Mouse (Mus musculus) splenic B cell, adult 2 months (primary cell): ENCODE results near the gene Uimc1.

ENCODE experiments used
- DNase-seq: peaks from one replicate; pipeline ENCODE4 v3.0.0-alpha.2; 2011; ENCODE audit warnings: low read depth, low spot score
- H3K27me3 ChIP-seq: 2 replicates; pipeline ENCODE4 v1.6.1; 2012; ENCODE audit warnings: mild to moderate bottlenecking, low read length, moderate library complexity, mixed read lengths; ENCODE audit not compliant: control insufficient read depth, poor library complexity, insufficient read depth, severe bottlenecking
- H3K36me3 ChIP-seq: 2 replicates; pipeline ENCODE4 v1.6.1; 2012; ENCODE audit warnings: mild to moderate bottlenecking, low read length, moderate library complexity, mixed read lengths; ENCODE audit not compliant: control insufficient read depth, poor library complexity, insufficient read depth, severe bottlenecking

Uimc1 gene

GRCm38 (mm10) chr13:55017898-55018599 is 82.1 kb downstream of the Uimc1 start:
- no peak for DNase-seq
- no peaks in the 10 kb centered on the region for H3K27me3 ChIP-seq
- H3K36me3 ChIP-seq = no peaks in the 10 kb centered on the region

- DNase-seq = no peak
- Histone ChIP-seq H3K27me3 (no peaks in the 10 kb centered on the region), H3K36me3 (no peaks in the 10 kb centered on the region)
Observed at GRCm38 (mm10) chr13:55017154-55017897, 82.8 kb downstream of the Uimc1 start.

- no peak for DNase-seq
- H3K36me3 ChIP-seq = no peaks in the 10 kb centered on the region
- H3K27me3 ChIP-seq = no peaks in the 10 kb centered on the region; the same call in 1 of the 2 replicates
Observed at GRCm38 (mm10) chr13:55014451-55014850, 85.6 kb downstream of the Uimc1 start.

GRCm38 (mm10) chr13:55013702-55014344 is 86.3 kb downstream of the Uimc1 start:
- DNase-seq = peak; percentile 43
- no peaks in the 10 kb centered on the region; the same call in 1 of the 2 replicates for H3K27me3 ChIP-seq
- H3K36me3 ChIP-seq = no peaks in the 10 kb centered on the region

GRCm38 (mm10) chr13:55011981-55012478 is 88.1 kb downstream of the Uimc1 start:
- H3K27me3 ChIP-seq = no peaks in the 10 kb centered on the region; the same call in 1 of the 2 replicates
- H3K36me3 ChIP-seq = no peaks in the 10 kb centered on the region
- no peak for DNase-seq

- no peak for DNase-seq
- no peaks in the 10 kb centered on the region; the same call in 1 of the 2 replicates for H3K27me3 ChIP-seq
- no peaks in the 10 kb centered on the region for H3K36me3 ChIP-seq
Observed at GRCm38 (mm10) chr13:55011103-55011502, 89.0 kb downstream of the Uimc1 start.

- no peaks in the 10 kb centered on the region for H3K36me3 ChIP-seq
- H3K27me3 ChIP-seq = no peaks in the 10 kb centered on the region; the same call in 1 of the 2 replicates
- no peak for DNase-seq
Observed at GRCm38 (mm10) chr13:55008589-55008988, 91.5 kb downstream of the Uimc1 start.

GRCm38 (mm10) chr13:55006415-55006742 is 93.7 kb downstream of the Uimc1 start:
- H3K27me3 ChIP-seq = no peaks in the 10 kb centered on the region; the same call in 1 of the 2 replicates
- H3K36me3 ChIP-seq = no peaks in the 10 kb centered on the region
- DNase-seq = no peak

GRCm38 (mm10) chr13:55005691-55006414 is 94.2 kb downstream of the Uimc1 start:
- Histone ChIP-seq H3K27me3 (no peaks in the 10 kb centered on the region; the same call in 1 of the 2 replicates), H3K36me3 (no peaks in the 10 kb centered on the region)
- DNase-seq = no peak

GRCm38 (mm10) chr13:55004646-55005045 is 95.5 kb downstream of the Uimc1 start:
- no peak for DNase-seq
- no peaks in the 10 kb centered on the region for H3K36me3 ChIP-seq
- no peaks in the 10 kb centered on the region for H3K27me3 ChIP-seq

GRCm38 (mm10) chr13:55002090-55002489 is 98.0 kb downstream of the Uimc1 start:
- Histone ChIP-seq H3K36me3 (no peaks in the 10 kb centered on the region), H3K27me3 (no peaks in the 10 kb centered on the region)
- no peak for DNase-seq

GRCm38 (mm10) chr13:55000433-55000832 is 99.7 kb downstream of the Uimc1 start:
- H3K27me3 ChIP-seq = no peaks in the 10 kb centered on the region
- H3K36me3 ChIP-seq = no peaks in the 10 kb centered on the region
- no peak for DNase-seq

GRCm38 (mm10) chr13:54997568-54997967 is 102.5 kb downstream of the Uimc1 start:
- DNase-seq = no peak
- Histone ChIP-seq H3K27me3 (no peaks in the 10 kb centered on the region), H3K36me3 (no peaks in the 10 kb centered on the region)

GRCm38 (mm10) chr13:54995161-54995560 is 104.9 kb downstream of the Uimc1 start:
- Histone ChIP-seq H3K27me3 (no peaks in the 10 kb centered on the region), H3K36me3 (no peaks in the 10 kb centered on the region)
- DNase-seq = no peak
